Mouse (Mus musculus): Measurements from ENCODE around the gene Kcnmb2.

- TF ChIP-seq POLR2A (IDR thresholded peaks at IDR 0.05; ENCODE audit: low read depth, low read length) (no peak), CTCF (IDR thresholded peaks at IDR 0.05; ENCODE audit: extremely low read depth, insufficient read depth, insufficient read length, insufficient replicate concordance) (no peak)
Observed at GRCm38 (mm10) chr3:31982444-31982843, 80.1 kb downstream of the Kcnmb2 start.

All from spleen, adult 2 months (tissue).